Mouse (Mus musculus) limb, embryonic 11.5 days (tissue): ENCODE data around the gene B4galnt2. TPM values are rescaled to one million over a fixed set of nuclear protein-coding genes. Genes with fewer than 3 reads are reported as not detected.
"Not testable (repeated sequence)": the region's sequence is repeated elsewhere in the genome, so short reads cannot be mapped to it uniquely, and the experiment has no call there.

Source experiments
- ATAC-seq: fragments of 200-750 bp; cut with Nextera tagmentation; 2 replicates; pipeline ENCODE4 v1.8.0; 2017; ENCODE audit warnings: low read depth; ENCODE audit not compliant: insufficient number of reproducible peaks, low FRiP score, low TSS enrichment
- DNase-seq: peaks from one replicate; pipeline ENCODE4 v3.0.0-alpha.2; 2015; ENCODE audit warnings: low spot score
- H3K27ac ChIP-seq: fragments of 300-500 bp; sonication (generic); replicated peaks from 2 replicates; pipeline ENCODE4 v1.5.1; 2014; ENCODE audit warnings: low read depth, mild to moderate bottlenecking, low read length
- H3K27me3 ChIP-seq: fragments of 300-500 bp; sonication (generic); 2 replicates; pipeline ENCODE4 v1.6.1; 2014; ENCODE audit warnings: mild to moderate bottlenecking, low read length, mixed read lengths; ENCODE audit not compliant: control insufficient read depth, insufficient read depth
- H3K36me3 ChIP-seq: fragments of 300-500 bp; sonication (generic); 2 replicates; pipeline ENCODE4 v1.6.1; 2014; ENCODE audit warnings: mild to moderate bottlenecking, low read length, moderate library complexity, mixed read lengths; ENCODE audit not compliant: control insufficient read depth, insufficient read depth
- H3K4me1 ChIP-seq: fragments of 300-500 bp; sonication (generic); 2 replicates; pipeline ENCODE4 v1.6.1; 2014; ENCODE audit warnings: low read length, mixed read lengths; ENCODE audit not compliant: control insufficient read depth, insufficient read depth
- H3K4me2 ChIP-seq: fragments of 300-500 bp; sonication (generic); 2 replicates; pipeline ENCODE4 v1.6.1; 2014; ENCODE audit warnings: low read depth, mild to moderate bottlenecking, moderate library complexity; ENCODE audit not compliant: severe bottlenecking
- H3K4me3 ChIP-seq: fragments of 300-500 bp; sonication (generic); 2 replicates; pipeline ENCODE4 v1.5.1; 2014; ENCODE audit warnings: low read depth, low read length
- H3K9ac ChIP-seq: fragments of 300-500 bp; sonication (generic); 2 replicates; pipeline ENCODE4 v1.6.1; 2014; ENCODE audit warnings: mild to moderate bottlenecking, low read length
- H3K9me3 ChIP-seq: fragments of 300-500 bp; sonication (generic); 2 replicates; pipeline ENCODE4 v1.6.1; 2016; ENCODE audit warnings: low read length; ENCODE audit not compliant: control insufficient read depth
- WGBS: fragments of 180-500 bp; shearing (Covaris S2); extraction: QIAGEN DNeasy Blood & Tissue Kit; methylation state at CpG from one replicate; pipeline ENCODE4 v1.1.7; 2014; 5-methylcytosine and 5-hydroxymethylcytosine counted together
- polyA plus RNA-seq: library from polyadenylated mRNA; unstranded; fragments of >200 nt; fragmentation: Nextera tagmentation; extraction: Ambion mirVana; gene quantifications from 2 replicates; pipeline ENCODE4 v1.2.1, GENCODE M21; 2014

The B4galnt2 gene
- polyA plus RNA-seq, 1 experiment from 2014 or later, result not detected

DNA sequence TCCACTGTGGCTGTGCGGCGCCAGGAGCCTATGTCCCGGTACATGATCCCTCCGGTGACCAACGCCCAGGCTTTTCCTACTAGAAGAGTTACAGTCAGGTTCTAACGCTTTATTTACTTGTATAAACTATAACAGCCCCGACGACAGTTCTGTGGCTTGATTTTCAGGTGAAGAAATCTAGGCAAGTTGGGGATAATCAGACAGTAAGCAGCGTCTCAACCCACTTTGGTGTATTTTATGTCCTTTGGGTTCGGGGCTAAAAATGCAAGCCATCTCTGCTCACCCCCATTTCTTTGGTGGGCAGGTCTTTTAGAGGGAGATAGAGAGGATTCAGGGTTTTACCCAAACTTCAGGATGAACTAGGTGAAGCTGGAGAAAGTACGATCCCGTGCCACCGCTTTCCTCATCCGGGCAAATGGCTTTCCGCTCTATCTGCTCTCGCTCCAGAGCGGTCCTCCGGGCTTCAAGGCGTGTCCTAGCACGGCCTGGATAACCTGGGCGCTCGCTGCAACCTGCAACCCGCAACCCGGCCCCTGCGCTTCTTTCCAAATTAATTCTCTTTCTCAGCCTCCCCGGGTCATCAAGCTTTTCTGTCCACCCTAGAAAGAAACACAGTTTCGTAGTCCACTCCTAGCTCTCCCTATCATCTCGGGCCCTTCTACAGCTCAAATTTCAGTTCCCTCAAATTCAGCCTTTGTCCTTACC lies 467 bp upstream of the B4galnt2 start:
- 1% methylated on average over 28 of the region's 28 CpGs for WGBS
- Histone ChIP-seq H3K4me1 (peaks cover 5% of the 10 kb centered on the region; the same call in 1 of the 2 replicates), H3K27ac (no peak overlapping the region), H3K4me2 (peak overlapping the region; percentile 21; the same call in 1 of the 2 replicates), H3K27me3 (peaks cover 59% of the 10 kb centered on the region), H3K9me3 (no peaks in the 10 kb centered on the region), H3K9ac (no peak overlapping the region), H3K4me3 (no peak overlapping the region), H3K36me3 (no peaks in the 10 kb centered on the region)
- ATAC-seq, result no peak
- DNase-seq, result peak; percentile 65

DNA sequence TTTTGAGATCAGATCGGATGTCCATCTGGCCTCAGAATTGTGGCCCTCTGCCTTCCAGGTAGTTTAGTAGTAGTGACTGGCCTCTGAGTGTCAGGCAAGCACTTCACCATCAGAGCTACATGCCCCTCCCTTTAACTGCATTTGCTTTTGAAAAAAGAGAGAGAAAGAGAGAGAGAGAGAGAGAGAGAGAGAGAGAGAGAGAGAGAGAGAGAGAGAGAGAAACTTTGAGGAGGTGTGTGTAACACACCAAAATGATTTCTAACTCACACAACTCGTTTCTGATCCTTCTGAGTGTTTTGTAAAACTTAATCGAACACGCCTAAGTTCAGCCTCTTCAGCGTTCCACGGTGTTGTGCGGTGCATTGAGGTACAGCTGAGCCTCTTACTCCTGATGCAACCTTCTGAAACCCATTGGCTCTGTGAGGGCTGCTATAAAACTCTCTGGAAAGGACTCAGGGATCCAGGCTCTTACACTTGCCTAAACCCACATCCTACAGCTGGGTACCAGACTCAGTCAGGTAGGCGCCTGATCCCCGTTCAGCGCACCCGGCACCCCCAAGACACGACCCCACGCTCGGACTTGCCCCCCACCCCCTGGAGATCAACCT lies 628 bp downstream of the B4galnt2 start:
- H3K9ac ChIP-seq, result no peak overlapping the region
- no peak for ATAC-seq
- no peaks in the 10 kb centered on the region for H3K36me3 ChIP-seq
- peak overlapping the region; percentile 21; the same call in 1 of the 2 replicates for H3K4me2 ChIP-seq
- no peaks in the 10 kb centered on the region for H3K9me3 ChIP-seq
- peaks cover 5% of the 10 kb centered on the region; the same call in 1 of the 2 replicates for H3K4me1 ChIP-seq
- peaks cover 59% of the 10 kb centered on the region for H3K27me3 ChIP-seq
- H3K27ac ChIP-seq, result no peak overlapping the region
- DNase-seq, result peak; percentile 35
- WGBS, result 2% methylated on average over 14 of the region's 14 CpGs
- no peak overlapping the region for H3K4me3 ChIP-seq

DNA sequence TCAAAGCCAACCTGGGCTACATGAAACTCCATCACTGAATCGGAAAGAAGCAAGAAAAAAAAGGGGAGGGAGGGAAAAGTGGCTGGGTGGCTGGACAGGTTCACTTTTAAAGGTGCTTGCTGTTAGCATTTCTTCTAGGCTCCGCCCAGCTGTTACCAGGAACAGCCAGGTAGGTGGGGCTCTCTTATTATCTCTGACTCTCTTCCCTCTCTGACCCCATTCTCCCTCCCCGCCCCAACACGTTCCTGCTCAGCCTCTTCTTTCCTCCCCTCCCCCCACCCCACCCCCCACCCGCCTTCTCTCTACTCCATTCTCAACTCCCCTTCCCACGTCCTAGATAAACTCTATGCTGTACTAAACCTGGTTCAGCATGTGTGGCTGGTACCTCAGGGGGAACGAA lies 3.1 kb downstream of the B4galnt2 start:
- Histone ChIP-seq H3K9ac (no peak overlapping the region), H3K27ac (no peak overlapping the region), H3K36me3 (no peaks in the 10 kb centered on the region), H3K4me2 (no peak overlapping the region), H3K9me3 (no peaks in the 10 kb centered on the region), H3K27me3 (peaks cover 44% of the 10 kb centered on the region), H3K4me1 (peaks cover 5% of the 10 kb centered on the region; the same call in 1 of the 2 replicates), H3K4me3 (no peak overlapping the region)
- 23% methylated on average over 7 of the region's 7 CpGs for WGBS
- no peak for ATAC-seq
- DNase-seq, result no peak

DNA sequence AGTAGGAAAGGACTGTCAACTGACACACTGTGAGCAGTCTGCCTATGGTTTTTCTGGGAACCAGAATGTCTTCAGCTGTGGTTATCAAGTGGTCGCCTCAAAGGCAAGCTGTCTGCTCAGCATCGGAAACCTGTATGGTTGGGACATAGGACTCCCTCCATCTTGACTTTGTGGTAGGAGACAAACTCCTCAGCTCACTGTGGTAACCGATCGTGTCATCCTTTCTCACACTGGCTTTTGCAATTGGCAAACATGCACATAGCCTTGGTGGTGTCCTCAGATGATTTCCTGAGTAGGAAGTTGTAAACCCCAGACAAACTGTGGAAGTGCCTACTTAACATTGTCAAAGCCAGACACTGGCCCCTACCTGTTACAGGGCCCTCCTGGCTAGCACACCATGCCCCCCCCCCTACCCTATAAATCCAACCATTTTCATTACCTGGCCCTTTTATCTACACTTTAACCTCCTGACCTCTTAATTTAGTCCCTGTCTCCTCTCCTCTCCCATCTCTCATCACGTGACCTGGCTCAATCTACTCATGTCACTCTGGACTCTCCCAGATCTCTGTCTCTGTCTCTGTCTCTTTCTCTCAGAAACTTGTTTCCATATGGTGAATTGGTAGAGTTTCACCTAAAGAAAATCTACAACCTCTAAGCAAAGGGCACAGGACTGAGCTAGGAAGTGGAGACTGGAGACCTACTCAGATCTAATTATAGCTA lies 6.7 kb downstream of the B4galnt2 start:
- no peak for ATAC-seq
- no peaks in the 10 kb centered on the region for H3K4me1 ChIP-seq
- H3K4me3 ChIP-seq, result no peak overlapping the region
- H3K4me2 ChIP-seq, result no peak overlapping the region
- no peaks in the 10 kb centered on the region for H3K9me3 ChIP-seq
- peaks cover 17% of the 10 kb centered on the region for H3K27me3 ChIP-seq
- no peak for DNase-seq
- H3K9ac ChIP-seq, result no peak overlapping the region
- no peaks in the 10 kb centered on the region for H3K36me3 ChIP-seq
- H3K27ac ChIP-seq, result no peak overlapping the region
- 82% methylated on average over 5 of the region's 5 CpGs for WGBS

DNA sequence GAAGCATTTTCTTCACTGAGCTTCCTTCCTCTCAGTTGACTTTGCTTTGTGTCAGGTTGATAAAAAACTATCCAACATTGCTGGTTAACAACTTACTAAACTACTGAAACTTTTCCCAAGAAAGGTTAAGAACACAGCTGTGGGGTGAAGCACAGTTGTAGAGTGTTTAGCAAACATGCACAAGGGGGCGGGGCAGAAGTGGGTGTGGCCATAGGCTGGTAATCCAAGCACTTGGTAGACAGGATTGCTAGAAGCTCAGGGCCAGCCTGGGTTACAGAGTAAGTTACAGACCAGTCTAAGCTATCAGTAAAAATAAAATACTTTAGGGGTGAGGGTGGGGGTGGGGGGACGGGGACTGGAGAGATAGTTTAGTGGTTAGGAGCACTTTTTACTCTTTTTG lies 10.4 kb downstream of the B4galnt2 start:
- no peaks in the 10 kb centered on the region for H3K9me3 ChIP-seq
- no peaks in the 10 kb centered on the region for H3K4me1 ChIP-seq
- H3K27me3 ChIP-seq, result no peaks in the 10 kb centered on the region
- no peaks in the 10 kb centered on the region for H3K36me3 ChIP-seq
- DNase-seq, result no peak
- no peak overlapping the region for H3K4me2 ChIP-seq
- H3K27ac ChIP-seq, result no peak overlapping the region
- H3K9ac ChIP-seq, result no peak overlapping the region
- no peak overlapping the region for H3K4me3 ChIP-seq
- ATAC-seq, result no peak
- WGBS, result 62% methylated on average over 2 of the region's 2 CpGs

DNA sequence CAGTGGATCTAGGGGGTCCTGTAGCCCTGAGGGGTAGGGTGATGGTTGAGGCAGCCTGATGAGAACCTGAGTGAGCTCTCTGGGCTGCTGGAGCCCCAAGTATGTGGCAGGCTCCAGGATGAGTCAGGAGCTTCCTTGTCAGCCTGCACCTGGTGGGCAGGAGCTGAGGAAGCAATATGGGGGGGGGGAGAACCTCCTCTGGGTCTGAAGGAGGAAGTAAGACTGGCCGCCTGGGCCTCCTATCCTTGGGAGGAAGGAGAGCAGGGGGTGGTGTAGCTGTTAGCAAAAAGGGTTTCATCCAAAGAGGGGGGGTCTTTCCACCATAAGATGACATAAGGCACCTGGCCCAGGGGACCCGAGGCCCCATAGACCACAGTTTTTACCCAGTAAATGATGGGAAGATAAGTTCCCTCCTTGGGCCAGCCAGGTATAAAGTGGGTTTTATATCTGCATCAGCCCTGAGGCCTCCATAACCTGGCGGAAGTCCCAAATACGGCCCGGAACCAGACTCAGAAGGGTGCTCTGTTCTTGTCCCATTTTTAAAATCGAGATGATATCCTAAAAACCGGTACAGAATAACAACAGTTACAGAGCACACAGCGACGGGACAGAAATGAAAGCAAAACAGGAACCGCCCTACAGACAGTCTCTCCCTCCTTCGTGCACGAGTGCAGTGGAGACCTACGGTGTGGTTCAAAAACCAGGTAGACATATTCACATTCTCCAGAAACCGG lies 18.1 kb downstream of the B4galnt2 start:
- Histone ChIP-seq H3K4me3 (no peak overlapping the region), H3K9ac (no peak overlapping the region), H3K36me3 (no peaks in the 10 kb centered on the region), H3K27ac (no peak overlapping the region), H3K27me3 (no peaks in the 10 kb centered on the region), H3K4me1 (no peaks in the 10 kb centered on the region), H3K4me2 (no peak overlapping the region), H3K9me3 (no peaks in the 10 kb centered on the region)
- no peak for DNase-seq
- WGBS, result 81% methylated on average over 14 of the region's 14 CpGs
- ATAC-seq, result no peak

DNA sequence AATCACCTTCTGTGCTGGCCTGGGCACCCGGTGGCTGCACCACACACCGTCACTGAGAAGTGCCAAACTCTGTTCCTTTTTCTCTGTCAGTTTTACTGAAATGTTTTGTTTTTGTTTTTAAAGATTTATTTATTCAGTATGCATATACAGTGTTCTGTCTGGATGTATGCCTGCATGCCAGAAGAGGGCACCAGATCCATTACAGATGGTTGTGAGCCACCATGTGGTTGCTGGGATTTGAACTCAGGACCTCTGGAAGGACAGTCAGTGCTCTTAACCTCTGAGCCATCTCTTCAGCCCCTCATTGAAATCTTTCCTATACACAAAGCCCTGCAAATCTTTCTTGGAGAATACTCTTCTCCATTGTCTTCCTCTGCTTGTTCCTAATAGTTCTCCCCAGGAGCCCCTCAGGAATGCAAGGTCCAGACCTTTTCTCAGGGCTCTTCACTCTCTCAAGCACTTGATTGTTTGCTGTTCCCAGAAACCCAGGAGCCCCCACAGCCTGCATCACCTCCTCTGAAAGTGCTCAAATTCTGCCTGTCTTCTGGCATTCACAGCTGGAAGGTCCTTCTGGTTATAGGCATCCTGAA lies 24.1 kb downstream of the B4galnt2 start:
- H3K27ac ChIP-seq, result no peak overlapping the region
- ATAC-seq, result no peak
- no peaks in the 10 kb centered on the region for H3K4me1 ChIP-seq
- no peaks in the 10 kb centered on the region for H3K9me3 ChIP-seq
- no peaks in the 10 kb centered on the region for H3K36me3 ChIP-seq
- no peak overlapping the region for H3K9ac ChIP-seq
- DNase-seq, result no peak
- H3K4me3 ChIP-seq, result no peak overlapping the region
- no peaks in the 10 kb centered on the region for H3K27me3 ChIP-seq
- no peak overlapping the region for H3K4me2 ChIP-seq
- WGBS, result 78% methylated on average over 2 of the region's 2 CpGs

DNA sequence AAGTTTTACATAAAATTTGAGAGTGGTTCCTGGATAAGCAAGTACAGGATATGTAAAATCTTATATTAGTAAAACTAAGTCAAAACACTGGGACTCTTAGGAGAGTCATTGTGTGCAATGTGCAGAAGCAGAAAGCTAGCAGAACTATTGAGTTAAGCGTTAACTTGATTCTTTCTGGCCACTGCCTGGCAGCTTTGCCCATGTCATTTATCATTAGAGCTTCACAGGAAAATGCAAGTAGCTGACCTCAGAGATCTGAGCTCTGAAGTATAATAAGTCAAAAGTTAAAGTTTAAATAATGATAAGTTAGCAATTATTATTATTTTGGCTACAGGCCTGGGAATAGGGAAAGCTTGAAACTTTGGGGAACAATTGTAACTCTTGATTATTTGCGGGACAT lies 34.8 kb downstream of the B4galnt2 start:
- H3K9ac ChIP-seq, DNase-seq, H3K27ac ChIP-seq, H3K4me1 ChIP-seq, H3K36me3 ChIP-seq, H3K27me3 ChIP-seq, H3K9me3 ChIP-seq, H3K4me2 ChIP-seq, H3K4me3 ChIP-seq, ATAC-seq: not testable (repeated sequence)
- WGBS, result 78% methylated on average over 2 of the region's 2 CpGs
